Mouse (Mus musculus) liver, embryonic 18 days (tissue): Measurements from ENCODE around the gene Cemip2. TPM values are rescaled to one million over a fixed set of nuclear protein-coding genes. Genes with fewer than 3 reads are reported as not detected.

Experiments
- polyA plus RNA-seq: library from polyadenylated mRNA; depleted of rRNA; stranded (reverse); fragments of >200 nt; gene quantifications from 2 replicates; pipeline ENCODE4 v1.2.3, GENCODE M21; 2012; rRNA removed

Cemip2 gene
- polyA plus RNA-seq: 5.1 and 6.0 TPM in 2 replicates

DNA sequence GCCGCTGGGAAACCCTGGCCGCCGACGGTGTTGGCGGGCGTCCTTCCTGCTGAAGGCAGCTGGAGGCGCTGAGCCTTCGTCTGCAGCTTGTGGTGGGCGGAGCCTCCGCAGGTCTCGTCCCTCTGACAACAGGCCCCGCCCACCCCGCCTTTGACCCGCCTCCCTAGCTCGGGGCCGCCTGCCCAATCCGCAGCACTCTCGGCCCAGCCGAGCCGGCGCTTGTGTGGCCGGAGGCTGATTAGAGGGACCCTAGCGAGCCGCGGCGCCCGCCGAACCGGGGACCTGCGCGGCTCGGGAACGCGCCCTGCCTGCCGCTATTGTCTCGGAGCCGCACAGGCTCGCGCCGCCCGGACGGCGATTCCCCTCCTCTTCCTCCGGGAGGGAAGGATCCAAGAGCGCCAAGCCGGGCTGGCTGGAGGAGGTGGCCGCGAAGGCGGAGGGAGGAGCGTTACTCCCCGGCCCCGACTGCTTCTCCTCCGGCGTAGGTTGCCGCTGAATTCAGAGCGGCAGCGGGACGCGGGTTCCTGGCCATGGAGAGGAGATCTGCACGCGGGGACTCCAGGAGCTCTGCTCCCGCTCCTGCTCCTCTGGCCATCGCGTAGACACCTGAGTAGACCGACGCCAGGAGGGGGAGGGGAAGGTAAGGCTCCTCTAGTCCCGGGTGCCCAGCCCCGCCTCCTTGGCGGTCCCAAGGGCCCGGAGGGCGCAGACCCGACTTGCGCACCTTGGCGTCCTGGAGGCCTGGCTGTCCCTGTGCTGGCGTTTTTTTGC is at the start of gene Cemip2:
Gene Cemip2, plus strand, starts transcription at position 196 of the 771 bp plus-strand sequence.

Other genes starting within 250 kb of the Cemip2 start
- gene 1110059E24Rik, start 125.4 kb upstream of the Cemip2 start, polyA plus RNA-seq: 8.6 and 9.4 TPM in 2 replicates
- 5.6 and 6.3 TPM in 2 replicates for gene Abhd17b, start 125.2 kb upstream of the Cemip2 start, polyA plus RNA-seq